9 mouse cellular contexts compared by ENCODE assay signal in genomic region chr8:70699116-70699833, GRCm38 (mm10). TPM values are rescaled to one million over a fixed set of nuclear protein-coding genes. Genes with fewer than 3 reads are reported as not detected.
DNase-seq lines count a peak whose midpoint lies in the region; ATAC-seq and TF ChIP-seq lines count a peak whose summit lies in the region.
"Had no signal": no experiment of that assay in that cellular context is flagged by ENCODE, and none has a peak within 500 bp of the region (broad histone marks: within the 10 kb centered on the region; RNA-seq: fewer than 3 reads in every experiment).

No protein-coding gene starts in this region.

- H3K9ac ChIP-seq in kidney, postnatal 0 days (ENCODE audit: low read depth, low read length) = peak overlapping the region; percentile 100
- H3K9ac ChIP-seq in midbrain, embryonic 12.5 days (replicated peaks) = peak overlapping the region; percentile 100

- peak overlapping the region; percentile 98 for H3K4me3 ChIP-seq in kidney, postnatal 0 days (replicated peaks; ENCODE audit: low read depth, low read length)
- peak overlapping the region; percentile 97 for H3K4me3 ChIP-seq in midbrain, embryonic 12.5 days

- H3K27me3 ChIP-seq in kidney, postnatal 0 days (ENCODE audit: insufficient read depth, low read length) = no peaks in the 10 kb centered on the region
- H3K27me3 ChIP-seq in midbrain, embryonic 12.5 days = peaks cover 7% of the 10 kb centered on the region; the same call in 1 of the 2 replicates

- H3K9me3 ChIP-seq in kidney, postnatal 0 days (replicated peaks; ENCODE audit: low read length) = no peaks in the 10 kb centered on the region
- no peaks in the 10 kb centered on the region for H3K9me3 ChIP-seq in midbrain, embryonic 12.5 days

- peaks cover 32% of the 10 kb centered on the region for H3K4me1 ChIP-seq in kidney, postnatal 0 days (replicated peaks; ENCODE audit: insufficient read depth, low read length)
- peaks cover 57% of the 10 kb centered on the region for H3K4me1 ChIP-seq in midbrain, embryonic 12.5 days

- H3K27ac ChIP-seq in kidney, postnatal 0 days = peak overlapping the region; percentile 99
- peak overlapping the region; percentile 99 for H3K27ac ChIP-seq in midbrain, embryonic 12.5 days (replicated peaks)

- TF ChIP-seq CTCF in kidney, postnatal 0 days (IDR thresholded peaks at IDR 0.05; ENCODE audit: low read depth) = 0 out of 2 replicates have a peak, but pooled peaks have one; percentile 8

- peak; percentile 16 for ATAC-seq in kidney, postnatal 0 days (replicated peaks; ENCODE audit: low FRiP score, low read depth)
- 0 out of 2 replicates have a peak, but pooled peaks have one; percentile 0 for ATAC-seq in midbrain, embryonic 12.5 days (ENCODE audit: low FRiP score, low read depth)

- 0 out of 2 replicates have a peak, but pooled peaks cover 4% of the 10 kb centered on the region for H3K36me3 ChIP-seq in kidney, postnatal 0 days (ENCODE audit: insufficient read depth, low read length)
- 0 out of 2 replicates have a peak, but pooled peaks cover 10% of the 10 kb centered on the region for H3K36me3 ChIP-seq in midbrain, embryonic 12.5 days

- peak overlapping the region; percentile 66 for H3K4me2 ChIP-seq in kidney, postnatal 0 days (ENCODE audit: low read length)
- H3K4me2 ChIP-seq in midbrain, embryonic 12.5 days (replicated peaks) = peak overlapping the region; percentile 71

- peak; percentile 81 for DNase-seq in cerebellum, adult 11-12 months
- no peak for DNase-seq in cerebellum, adult 9-11 months
- DNase-seq in urinary bladder, postnatal 14 days (ENCODE audit: low spot score) = peak; percentile 63
- DNase-seq in urinary bladder, postnatal 4 days (ENCODE audit: low spot score in 2 of 2) = no peak
- peak; percentile 57 for DNase-seq in gastrocnemius, postnatal 25 days
- DNase-seq in kidney, postnatal 0 days (ENCODE audit: low spot score) = no peak
- DNase-seq in testis, postnatal 10 days (ENCODE audit: low spot score) = peak; percentile 71

- 0% methylated on average over 89 of the region's 89 CpGs for WGBS in kidney, postnatal 0 days
- under 1% methylated on average over 76 of the region's 89 CpGs for WGBS in midbrain, embryonic 12.5 days

RNA-seq across cellular contexts. Expression of gene Jund, which starts 0.5 kb away (rescaled TPM):
- total RNA-seq in gastrocnemius, postnatal 25 days (2021) = 10 to 100 TPM; 54.5 to 68.6 TPM
- polyA plus RNA-seq in kidney, postnatal 0 days (2015; fragmentation: Nextera tagmentation; extraction: Ambion mirVana) = 72.4 and 98.1 TPM in 2 replicates
- polyA plus RNA-seq in midbrain, embryonic 12.5 days (2016; fragmentation: Nextera tagmentation; extraction: Ambion mirVana) = 206 and 213 TPM in 2 replicates

RNA-seq across cellular contexts. Expression of gene Iqcn, which starts 4.0 kb away (rescaled TPM):
- not detected for total RNA-seq in gastrocnemius, postnatal 25 days (2021)
- 0.03 and 0.05 TPM in 2 replicates for polyA plus RNA-seq in kidney, postnatal 0 days (2015; fragmentation: Nextera tagmentation; extraction: Ambion mirVana)
- 0.04 TPM in 1 of 2 replicates, not detected in the other for polyA plus RNA-seq in midbrain, embryonic 12.5 days (2016; fragmentation: Nextera tagmentation; extraction: Ambion mirVana)
- total RNA-seq: gastrocnemius, postnatal 4 days had no signal

RNA-seq across cellular contexts. Expression of gene Gm3336, which starts 19.1 kb away (rescaled TPM):
- not detected for total RNA-seq in gastrocnemius, postnatal 25 days (2021)
- 0.70 and 0.74 TPM in 2 replicates for polyA plus RNA-seq in kidney, postnatal 0 days (2015; fragmentation: Nextera tagmentation; extraction: Ambion mirVana)
- not detected in 2 replicates for polyA plus RNA-seq in midbrain, embryonic 12.5 days (2016; fragmentation: Nextera tagmentation; extraction: Ambion mirVana)
- total RNA-seq: gastrocnemius, postnatal 4 days had no signal

RNA-seq across cellular contexts. Expression of gene Pde4c, which starts 24.2 kb away (rescaled TPM):
- 1 to 10 TPM; 1.6 to 2.3 TPM for total RNA-seq in gastrocnemius, postnatal 25 days (2021)
- polyA plus RNA-seq in kidney, postnatal 0 days (2015; fragmentation: Nextera tagmentation; extraction: Ambion mirVana) = 8.0 and 9.5 TPM in 2 replicates
- 0.15 and 0.39 TPM in 2 replicates for polyA plus RNA-seq in midbrain, embryonic 12.5 days (2016; fragmentation: Nextera tagmentation; extraction: Ambion mirVana)

RNA-seq across cellular contexts. Expression of gene Lsm4, which starts 26.2 kb away (rescaled TPM):
- total RNA-seq in gastrocnemius, postnatal 25 days (2021) = 10 to 100 TPM; 57.7 to 66.0 TPM
- 243 and 281 TPM in 2 replicates for polyA plus RNA-seq in kidney, postnatal 0 days (2015; fragmentation: Nextera tagmentation; extraction: Ambion mirVana)
- polyA plus RNA-seq in midbrain, embryonic 12.5 days (2016; fragmentation: Nextera tagmentation; extraction: Ambion mirVana) = 255 and 263 TPM in 2 replicates

Comparison
In these comparisons a context has a peak if more than half of its experiments do, and no peak if none do; other contexts are left out.
1. DNase-seq: peak in cerebellum, adult 11-12 months (single experiment), urinary bladder, postnatal 14 days (single experiment), gastrocnemius, postnatal 25 days (single experiment) and testis, postnatal 10 days (single experiment); none in cerebellum, adult 9-11 months (single experiment), urinary bladder, postnatal 4 days (0 of 2) and kidney, postnatal 0 days (single experiment).